Mouse (Mus musculus) T-helper 17 cell (primary cell): Measurements from ENCODE around the gene Atp6v1a.

Experiments
- in situ Hi-C, 2 experiments: fragments of 300-600 bp; cut with MboI, MseI; formaldehyde crosslinking; loops; 1 replicate in 1 of 2; 2 replicates in 1 of 2; pipeline ENCODE4 v1.15.1; 2025; ENCODE audit warnings: high pct_unique_total_duplicates in 2 of 2

Gene Atp6v1a

GRCm38 (mm10) chr16:44063025-44063894, 76.2 kb downstream of the Atp6v1a start, which contains the start of gene Gramd1c:
Gene Gramd1c, minus strand, starts transcription at chr16:44063345.
- in situ Hi-C loops, result no loop called here

- in situ Hi-C loops, result no loop called here
These were observed 78.2 kb downstream of the Atp6v1a start for GRCm38 (mm10) chr16:44061341-44061740.

DNA sequence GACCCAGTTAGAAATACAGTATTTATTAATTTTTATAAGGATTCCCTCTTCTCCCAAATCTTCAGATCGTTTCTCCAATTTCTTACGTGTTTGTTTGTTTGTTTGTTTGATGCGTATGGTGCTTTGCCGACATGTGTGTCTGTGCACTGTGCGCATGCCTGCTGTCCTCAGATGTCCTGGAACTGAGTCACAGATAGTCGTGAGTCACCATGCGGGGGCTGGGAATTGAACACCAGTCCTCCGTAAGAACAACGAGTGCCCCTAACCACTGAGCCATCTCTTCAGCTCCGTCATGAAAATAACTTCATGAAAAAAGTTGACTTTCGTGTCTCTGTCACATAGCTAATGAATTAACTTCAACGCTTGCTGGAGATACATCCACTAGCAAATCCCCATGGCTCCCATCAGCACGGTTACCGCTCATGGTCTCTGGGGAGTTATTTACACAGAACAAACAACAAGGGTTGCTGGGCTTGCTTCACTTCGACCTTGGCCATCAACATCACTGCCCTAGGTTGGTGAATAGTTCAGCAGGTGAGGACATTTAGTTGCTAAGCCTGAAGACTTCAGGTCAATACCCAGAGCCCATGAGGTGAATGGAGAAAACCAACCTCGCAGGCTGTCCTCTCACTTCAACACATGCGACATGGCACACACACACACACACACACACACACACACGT, 78.8 kb downstream of the Atp6v1a start:
- in situ Hi-C loops, result no loop called here

DNA sequence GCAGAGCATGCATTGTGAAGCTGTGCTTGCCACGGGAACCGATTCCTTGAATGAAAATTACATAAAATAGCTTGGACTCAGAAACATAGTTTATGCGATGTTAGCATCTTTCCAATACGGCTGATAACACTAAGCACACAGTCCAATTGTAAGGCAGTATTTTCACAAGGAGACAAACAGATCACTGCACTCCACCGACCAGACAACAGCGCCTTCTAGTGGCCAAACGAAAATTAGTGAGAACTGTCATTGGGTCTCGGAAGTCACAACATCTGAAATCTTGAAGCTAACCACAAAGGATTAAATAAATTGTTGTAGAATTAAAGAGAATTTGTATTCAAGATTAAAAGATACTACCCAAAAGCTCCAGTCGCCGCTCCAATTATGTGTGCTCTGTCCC, 80.8 kb downstream of the Atp6v1a start:
- in situ Hi-C loops, result loop anchor here in 1 of 2 experiments (5.0 kb wide), 1 partner anchor 161 kb away; no protein-coding TSS in a partner anchor

- in situ Hi-C loops, result loop anchor here in 1 of 2 experiments (5.0 kb wide), 1 partner anchor 158 kb away; no protein-coding TSS in a partner anchor
These were observed 83.7 kb downstream of the Atp6v1a start for GRCm38 (mm10) chr16:44055766-44056165.

DNA sequence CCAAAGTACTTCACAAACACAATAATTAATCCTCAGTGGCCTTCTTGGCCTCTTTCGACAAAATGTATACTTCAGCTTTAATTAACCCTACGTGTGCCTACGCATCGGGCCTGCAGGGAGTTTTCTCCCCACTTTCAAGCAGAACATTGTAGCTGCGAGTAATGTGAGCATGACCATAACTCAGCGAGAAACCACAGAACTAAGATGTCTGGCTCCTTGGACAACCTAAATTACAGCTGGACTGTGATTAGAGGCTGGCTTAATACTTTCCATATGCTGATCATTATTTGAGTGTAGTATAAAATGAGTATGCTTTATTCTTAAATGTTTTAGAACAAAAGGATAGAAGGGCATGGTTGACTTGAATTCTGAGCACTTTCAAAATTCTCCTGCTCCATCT, 86.2 kb downstream of the Atp6v1a start:
- in situ Hi-C loops, result no loop called here

DNA sequence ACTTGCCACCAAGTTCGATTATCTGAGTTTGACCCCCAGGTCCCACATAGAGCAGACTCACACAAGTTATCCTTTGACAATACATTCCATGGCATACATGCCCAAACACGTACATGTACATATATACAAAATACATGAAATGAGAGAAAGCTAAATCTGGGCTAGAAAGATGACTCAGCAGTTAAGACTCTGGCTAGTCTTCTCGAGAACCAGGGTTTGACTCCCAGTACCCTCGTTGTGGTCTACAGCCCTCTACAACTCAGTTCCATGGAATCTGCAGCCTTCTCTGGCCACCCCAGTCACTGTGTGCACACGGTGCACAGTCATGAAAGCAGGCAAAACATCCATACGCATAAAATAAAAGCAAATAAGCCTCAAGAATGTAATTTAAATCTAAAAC, 87.1 kb downstream of the Atp6v1a start:
- in situ Hi-C loops, result no loop called here

DNA sequence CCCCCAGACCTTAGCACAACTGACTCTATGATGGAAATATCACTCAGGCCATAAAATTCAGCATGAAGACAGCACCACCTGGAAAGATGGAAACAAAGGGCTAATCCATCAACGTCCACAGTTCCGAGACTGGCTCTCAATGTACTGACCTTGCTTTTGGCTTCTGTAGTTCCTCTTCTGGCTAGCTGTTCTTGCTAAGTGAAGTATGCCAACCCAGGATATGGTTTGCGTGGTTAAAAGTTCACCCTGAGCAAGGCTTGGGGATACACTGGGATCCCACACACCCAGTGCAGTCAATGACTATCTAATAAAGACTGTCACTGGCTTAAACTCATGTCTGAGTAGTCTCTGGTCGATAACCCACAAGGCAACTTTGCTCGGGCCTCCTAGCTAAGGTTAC, 89.4 kb downstream of the Atp6v1a start:
- in situ Hi-C loops, result no loop called here

GRCm38 (mm10) chr16:44039112-44039511, 100.4 kb downstream of the Atp6v1a start:
- in situ Hi-C loops, result no loop called here
